Mouse (Mus musculus) forebrain, embryonic 11.5 days (tissue): ENCODE measurements around the gene Vsx1. TPM values are rescaled to one million over a fixed set of nuclear protein-coding genes. Genes with fewer than 3 reads are reported as not detected.

ENCODE experiments used
- ATAC-seq: fragments of 200-750 bp; cut with Nextera tagmentation; replicated peaks from 2 replicates; pipeline ENCODE4 v1.8.0; 2017; ENCODE audit warnings: moderate TSS enrichment; ENCODE audit not compliant: low FRiP score
- DNase-seq: peaks from one replicate; pipeline ENCODE4 v3.0.0-alpha.2; 2017; ENCODE audit warnings: low spot score
- H3K27ac ChIP-seq: fragments of 300-500 bp; sonication (generic); 2 replicates; pipeline ENCODE4 v1.5.1; 2014; ENCODE audit warnings: low read depth, low read length
- H3K27me3 ChIP-seq: fragments of 300-500 bp; sonication (generic); 2 replicates; pipeline ENCODE4 v1.6.1; 2014; ENCODE audit warnings: mild to moderate bottlenecking, low read length, mixed read lengths; ENCODE audit not compliant: control insufficient read depth, insufficient read depth
- H3K36me3 ChIP-seq: fragments of 300-500 bp; sonication (generic); 2 replicates; pipeline ENCODE4 v1.6.1; 2014; ENCODE audit warnings: mild to moderate bottlenecking, low read length, moderate library complexity, mixed read lengths; ENCODE audit not compliant: control insufficient read depth, insufficient read depth
- H3K4me1 ChIP-seq: fragments of 300-500 bp; sonication (generic); replicated peaks from 2 replicates; pipeline ENCODE4 v1.6.1; 2014; ENCODE audit warnings: low read length, mixed read lengths; ENCODE audit not compliant: control insufficient read depth, insufficient read depth
- H3K4me2 ChIP-seq: fragments of 300-500 bp; sonication (generic); 2 replicates; pipeline ENCODE4 v1.6.1; 2014; ENCODE audit warnings: low read depth, mild to moderate bottlenecking, low read length, moderate library complexity, mixed read lengths; ENCODE audit not compliant: severe bottlenecking
- H3K4me3 ChIP-seq: fragments of 300-500 bp; sonication (generic); 2 replicates; pipeline ENCODE4 v1.5.1; 2014; ENCODE audit warnings: low read depth, low read length
- H3K9ac ChIP-seq: fragments of 300-500 bp; sonication (generic); 2 replicates; pipeline ENCODE4 v1.6.1; 2014; ENCODE audit warnings: low read length
- H3K9me3 ChIP-seq: fragments of 300-500 bp; sonication (generic); 2 replicates; pipeline ENCODE4 v1.6.1; 2016; ENCODE audit warnings: low read length, mixed read lengths; ENCODE audit not compliant: control insufficient read depth
- WGBS: fragments of 180-500 bp; shearing (Covaris S2); extraction: QIAGEN DNeasy Blood & Tissue Kit; methylation state at CpG from one replicate; pipeline ENCODE4 v1.1.7; 2014; 5-methylcytosine and 5-hydroxymethylcytosine counted together
- polyA plus RNA-seq: library from polyadenylated mRNA; unstranded; fragments of >200 nt; fragmentation: Nextera tagmentation; extraction: Ambion mirVana; gene quantifications from 2 replicates; pipeline ENCODE4 v1.2.1, GENCODE M21; 2014

Vsx1 gene
- polyA plus RNA-seq, 1 experiment from 2014 or later: 0.08 TPM

DNA sequence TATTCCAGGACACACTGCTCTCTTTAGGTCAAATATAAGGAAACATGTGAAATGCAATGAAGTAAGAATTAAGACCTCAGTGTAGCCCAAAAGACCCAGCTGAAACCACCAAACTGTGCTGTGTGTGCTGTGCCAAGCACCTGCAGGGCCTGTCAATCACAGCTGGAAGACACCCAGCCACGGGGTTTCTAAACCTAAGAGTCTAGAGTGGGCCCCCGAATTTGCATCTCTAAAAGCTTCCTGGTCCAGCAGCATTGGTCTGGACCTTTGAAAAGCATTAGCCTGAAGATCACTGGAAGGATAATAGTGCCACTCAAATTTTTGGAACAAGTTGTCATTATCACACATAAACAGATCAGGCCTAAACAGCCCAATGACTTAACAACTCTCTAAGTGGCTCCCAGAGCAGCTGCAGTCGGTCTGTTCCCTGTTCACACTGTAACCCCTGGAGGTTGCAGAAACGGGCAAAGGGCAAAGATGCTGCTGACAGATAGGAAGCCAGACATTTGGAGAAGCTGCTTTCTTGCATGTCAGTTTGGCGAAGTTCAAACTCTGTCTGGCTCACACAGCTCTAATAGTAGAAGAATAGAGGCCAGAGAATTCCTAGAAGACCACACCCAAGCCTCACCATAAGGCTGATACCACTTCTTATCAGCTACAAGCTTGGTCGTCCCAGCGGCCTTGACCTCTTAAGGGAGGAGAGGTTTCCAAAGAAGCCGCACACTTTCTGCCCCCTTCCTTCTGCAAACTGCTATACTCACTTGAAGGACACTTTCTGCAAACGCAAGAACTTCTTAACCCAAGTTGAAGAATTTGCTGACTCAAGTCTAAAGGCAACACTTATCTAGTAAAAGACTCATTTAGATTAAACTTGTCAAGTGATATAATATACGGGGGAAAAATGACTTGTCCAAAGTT lies 23.4 kb downstream of the Vsx1 start:
- no peak overlapping the region for H3K4me3 ChIP-seq
- H3K36me3 ChIP-seq: no peaks in the 10 kb centered on the region
- H3K27me3 ChIP-seq: no peaks in the 10 kb centered on the region; the same call in 1 of the 2 replicates
- H3K9me3 ChIP-seq: no peaks in the 10 kb centered on the region
- DNase-seq (no peak), ATAC-seq (no peak; the same call in 1 of the 2 replicates)
- peak overlapping the region; percentile 33; the same call in 1 of the 2 replicates for H3K4me2 ChIP-seq
- H3K27ac ChIP-seq: 0 out of 2 replicates have a peak overlapping the region, but pooled peaks have one; percentile 2
- WGBS: 58% methylated on average over 10 of the region's 10 CpGs
- no peak overlapping the region for H3K9ac ChIP-seq
- no peaks in the 10 kb centered on the region; the same call in 1 of the 2 replicates for H3K4me1 ChIP-seq

DNA sequence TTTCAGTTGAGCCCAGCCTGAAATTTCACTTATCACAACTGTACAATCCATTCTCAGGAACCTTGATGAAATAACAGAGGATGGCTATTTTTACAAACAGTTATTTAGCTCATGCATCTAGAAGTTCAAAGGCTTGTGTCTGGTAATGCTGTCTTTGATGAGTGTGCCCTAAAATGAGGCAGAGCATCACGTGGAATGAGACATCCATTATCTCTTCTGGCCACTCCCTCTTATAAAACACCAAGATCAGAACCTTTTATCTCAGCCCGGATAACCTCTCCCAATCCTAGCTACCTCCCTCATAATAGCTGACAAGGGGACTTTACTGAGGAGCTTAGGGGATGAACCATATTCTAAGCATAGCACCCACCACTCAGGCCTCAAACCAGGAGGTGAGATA lies 24.2 kb downstream of the Vsx1 start:
- no peaks in the 10 kb centered on the region; the same call in 1 of the 2 replicates for H3K4me1 ChIP-seq

GRCm38 (mm10) chr2:150664152-150664920 lies 24.8 kb downstream of the Vsx1 start:
- H3K9me3 ChIP-seq: no peaks in the 10 kb centered on the region
- H3K4me2 ChIP-seq: no peak overlapping the region
- no peak overlapping the region for H3K9ac ChIP-seq
- H3K4me3 ChIP-seq: no peak overlapping the region
- H3K27ac ChIP-seq: no peak overlapping the region
- DNase-seq (no peak), ATAC-seq (no peak)
- H3K36me3 ChIP-seq: no peaks in the 10 kb centered on the region
- no peaks in the 10 kb centered on the region; the same call in 1 of the 2 replicates for H3K27me3 ChIP-seq
- 82% methylated on average over 5 of the region's 5 CpGs for WGBS
- no peaks in the 10 kb centered on the region; the same call in 1 of the 2 replicates for H3K4me1 ChIP-seq

More for the DNA sequence above, 24.2 kb downstream of the Vsx1 start:
- no peak for ATAC-seq
- Histone ChIP-seq H3K4me3 (no peak overlapping the region), H3K9me3 (no peaks in the 10 kb centered on the region), H3K27me3 (no peaks in the 10 kb centered on the region; the same call in 1 of the 2 replicates), H3K27ac (no peak overlapping the region), H3K36me3 (no peaks in the 10 kb centered on the region), H3K4me2 (no peak overlapping the region; the same call in 1 of the 2 replicates), H3K9ac (no peak overlapping the region)
- 74% methylated on average over 2 of the region's 2 CpGs for WGBS
- DNase-seq: no peak

GRCm38 (mm10) chr2:150663255-150663654 lies 25.9 kb downstream of the Vsx1 start:
- H3K27ac ChIP-seq: no peak overlapping the region
- no peak overlapping the region for H3K4me2 ChIP-seq
- no peak overlapping the region for H3K4me3 ChIP-seq
- H3K9me3 ChIP-seq: no peaks in the 10 kb centered on the region
- ATAC-seq (no peak), DNase-seq (no peak)
- no peak overlapping the region for H3K9ac ChIP-seq
- H3K27me3 ChIP-seq: no peaks in the 10 kb centered on the region
- H3K36me3 ChIP-seq: no peaks in the 10 kb centered on the region; the same call in 1 of the 2 replicates
- no peaks in the 10 kb centered on the region; the same call in 1 of the 2 replicates for H3K4me1 ChIP-seq
- WGBS: 80% methylated on average over 9 of the region's 9 CpGs

DNA sequence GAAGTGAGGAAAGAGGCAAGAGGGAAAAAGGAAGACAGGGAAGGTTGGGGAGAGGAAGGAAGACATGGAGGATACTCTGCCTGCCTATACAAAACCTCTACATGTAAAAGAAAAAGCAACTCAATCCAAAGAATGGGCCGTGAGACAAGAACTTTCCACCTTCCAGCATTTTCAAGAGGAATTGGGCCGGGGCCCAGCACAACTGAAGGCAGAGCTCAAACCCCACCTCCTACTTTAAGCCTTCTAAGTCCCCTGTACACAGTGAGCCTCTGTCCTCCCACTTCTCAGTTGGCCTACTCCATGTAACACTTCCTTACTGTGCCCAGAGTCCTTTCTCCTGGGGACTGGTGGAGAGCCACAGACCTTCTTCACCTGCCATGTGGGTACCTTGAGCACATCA lies 27.2 kb downstream of the Vsx1 start:
- Histone ChIP-seq H3K4me1 (peaks cover 2% of the 10 kb centered on the region; the same call in 1 of the 2 replicates), H3K4me2 (no peak overlapping the region), H3K9me3 (no peaks in the 10 kb centered on the region), H3K27ac (no peak overlapping the region), H3K27me3 (no peaks in the 10 kb centered on the region), H3K4me3 (no peak overlapping the region), H3K36me3 (no peaks in the 10 kb centered on the region; the same call in 1 of the 2 replicates), H3K9ac (no peak overlapping the region)
- WGBS: 76% methylated on average over 2 of the region's 2 CpGs
- DNase-seq (no peak), ATAC-seq (no peak)

GRCm38 (mm10) chr2:150660668-150661451 lies 28.3 kb downstream of the Vsx1 start:
- Histone ChIP-seq H3K4me3 (no peak overlapping the region), H3K36me3 (no peaks in the 10 kb centered on the region; the same call in 1 of the 2 replicates), H3K4me1 (peaks cover 2% of the 10 kb centered on the region; the same call in 1 of the 2 replicates), H3K27me3 (no peaks in the 10 kb centered on the region), H3K4me2 (no peak overlapping the region), H3K9ac (no peak overlapping the region), H3K27ac (no peak overlapping the region), H3K9me3 (no peaks in the 10 kb centered on the region)
- ATAC-seq (no peak), DNase-seq (no peak)
- 89% methylated on average over 5 of the region's 5 CpGs for WGBS

- no peak overlapping the region for H3K4me2 ChIP-seq
- no peaks in the 10 kb centered on the region; the same call in 1 of the 2 replicates for H3K36me3 ChIP-seq
- ATAC-seq (no peak), DNase-seq (no peak)
- WGBS: 57% methylated on average over 4 of the region's 4 CpGs
- H3K4me3 ChIP-seq: no peak overlapping the region
- H3K27me3 ChIP-seq: no peaks in the 10 kb centered on the region
- no peak overlapping the region for H3K27ac ChIP-seq
- no peaks in the 10 kb centered on the region for H3K9me3 ChIP-seq
- H3K9ac ChIP-seq: no peak overlapping the region
- peaks cover 2% of the 10 kb centered on the region; the same call in 1 of the 2 replicates for H3K4me1 ChIP-seq
Observed at GRCm38 (mm10) chr2:150660049-150660448, 29.1 kb downstream of the Vsx1 start.
